Mouse (Mus musculus): ENCODE measurements at regions not wholly inside any gene's neighbourhood (a gene's known extent, or its start where the extent isn't known, plus 50 kb on each side); places are given as distances from the start of the nearest gene placed in this dataset.

DNA sequence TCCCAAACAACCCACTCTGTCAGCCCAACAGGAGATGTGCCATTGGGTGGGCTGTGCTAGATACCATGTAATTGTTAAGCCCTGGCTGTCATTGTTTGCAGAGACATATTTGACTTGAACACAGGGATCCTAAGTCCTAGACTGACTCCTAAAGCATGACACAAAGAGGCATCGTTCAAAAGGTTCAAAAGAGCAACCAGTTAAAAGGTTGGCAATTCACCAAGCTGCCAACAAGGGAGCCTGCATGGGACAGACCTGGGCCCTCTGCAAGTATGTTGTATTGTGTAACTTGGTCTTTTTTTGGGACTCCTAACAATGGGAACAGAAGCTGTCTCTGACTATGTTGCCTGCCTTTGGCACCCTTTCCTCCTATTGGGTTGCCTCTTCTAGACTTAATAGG is 139.4 kb upstream of the Klf3 start:
- no peak for DNase-seq

DNA sequence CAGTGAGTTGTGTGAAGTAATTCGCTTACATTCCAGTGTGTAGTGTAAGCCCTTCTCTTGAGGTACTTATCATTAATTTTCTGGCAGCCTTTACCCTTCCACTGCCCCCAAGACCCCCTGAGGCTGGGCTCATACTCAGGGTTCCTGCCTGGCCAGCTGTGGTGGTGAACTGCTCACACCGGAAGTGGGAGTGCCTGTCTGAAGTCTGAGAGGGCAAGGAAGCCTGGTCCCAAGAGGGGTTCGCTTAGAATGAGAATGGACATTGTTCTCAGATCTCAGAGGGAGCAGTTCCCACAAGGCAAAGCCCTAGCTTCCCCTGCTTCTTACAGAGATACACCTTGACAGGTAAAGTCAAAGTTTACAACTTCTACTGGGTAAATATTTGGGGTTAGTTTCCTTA is 138.1 kb upstream of the Klf3 start:
- DNase-seq: no peak

DNA sequence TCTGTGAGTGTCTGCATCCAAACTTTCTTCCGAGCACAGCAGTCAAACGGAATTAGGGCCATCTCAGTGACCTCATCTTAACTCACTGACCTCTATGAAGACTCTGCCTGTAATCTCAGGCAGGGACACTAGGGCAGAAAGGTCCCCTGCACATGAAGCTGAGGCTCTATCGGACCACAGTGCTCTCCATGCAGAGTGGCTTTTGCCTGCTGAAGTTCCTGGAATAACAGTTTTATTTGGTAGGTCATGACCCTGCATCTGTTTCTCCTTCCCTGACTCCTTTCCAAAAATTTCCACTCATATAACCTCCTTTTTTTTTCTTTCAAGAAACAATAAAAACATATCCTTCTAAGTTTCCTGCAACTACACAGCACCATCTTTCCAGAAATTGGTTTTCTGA is 136.9 kb upstream of the Klf3 start:
- DNase-seq: no peak

DNA sequence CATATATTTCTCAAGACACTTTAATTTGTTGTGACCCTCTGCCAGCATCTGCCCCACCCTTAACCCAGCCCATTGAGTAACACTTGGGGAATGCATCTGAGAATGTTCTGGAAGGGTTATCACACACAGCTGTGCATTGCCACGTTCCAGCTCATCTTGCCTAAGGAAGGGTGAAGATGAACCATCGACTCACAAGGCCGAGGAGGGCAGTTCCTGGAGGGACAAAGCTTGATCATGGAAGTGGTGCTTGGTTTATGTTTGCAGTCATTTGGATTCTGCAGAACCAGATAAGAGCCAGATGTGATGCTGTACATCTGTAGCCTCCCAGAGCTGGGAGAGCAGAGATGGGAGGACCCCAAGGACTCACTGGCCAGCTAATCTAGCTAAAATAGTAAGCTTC is 136.1 kb upstream of the Klf3 start:
- DNase-seq: no peak

DNA sequence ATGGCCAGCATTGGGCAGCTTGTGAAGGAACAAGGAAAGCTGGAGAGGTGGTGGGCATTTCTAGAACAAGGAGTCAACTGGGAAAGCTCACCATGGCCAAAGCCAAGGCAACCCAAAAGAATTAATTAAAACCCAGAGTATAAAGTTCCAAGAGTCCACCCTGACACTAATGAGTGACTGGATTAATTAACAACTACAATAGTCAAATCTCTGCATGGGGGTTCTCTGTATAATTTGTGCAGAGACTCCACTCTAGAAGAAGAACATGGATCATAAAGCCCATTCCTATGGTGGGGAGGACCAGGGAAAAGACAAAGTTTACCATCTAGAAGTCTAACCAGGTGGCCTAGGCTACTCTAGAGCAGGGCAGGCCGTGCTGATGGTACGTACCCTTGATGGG is 129.3 kb upstream of the Klf3 start:
- DNase-seq: no peak

DNA sequence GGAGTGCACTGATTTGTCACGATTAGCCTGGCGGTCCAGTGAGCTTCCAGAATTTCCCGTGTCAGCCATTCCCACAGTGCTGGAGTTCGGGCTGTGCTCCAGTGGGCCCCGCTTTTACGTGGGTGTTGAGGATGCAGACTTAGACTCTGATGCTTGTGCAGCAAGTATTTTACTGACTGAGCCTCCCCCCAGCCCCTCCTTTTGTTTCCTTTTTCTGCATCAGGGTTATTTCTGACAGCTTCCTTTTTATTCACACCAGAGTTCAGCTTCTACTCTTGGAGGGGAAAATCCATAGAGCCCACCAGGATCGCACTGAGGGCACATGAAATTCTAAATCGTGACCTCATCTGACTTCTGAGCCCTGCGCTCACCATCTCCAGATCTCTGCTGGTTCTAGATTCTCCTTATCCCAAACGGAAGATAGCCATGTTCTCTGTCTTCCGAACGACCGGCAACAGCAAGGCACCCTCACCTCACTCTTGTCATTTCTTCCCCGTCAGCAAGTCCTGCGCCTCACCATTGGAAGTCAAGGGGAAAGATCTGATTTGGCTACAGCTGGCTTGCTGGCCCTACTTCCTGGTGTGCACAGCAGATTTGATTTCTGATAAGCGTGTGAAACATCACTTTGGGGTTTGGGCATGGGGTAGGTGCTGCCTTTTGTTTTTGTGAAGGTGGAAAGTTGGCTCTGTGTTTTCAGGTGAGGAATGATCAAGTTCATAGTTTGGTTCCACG is 126.8 kb upstream of the Klf3 start:
- DNase-seq: no peak

DNA sequence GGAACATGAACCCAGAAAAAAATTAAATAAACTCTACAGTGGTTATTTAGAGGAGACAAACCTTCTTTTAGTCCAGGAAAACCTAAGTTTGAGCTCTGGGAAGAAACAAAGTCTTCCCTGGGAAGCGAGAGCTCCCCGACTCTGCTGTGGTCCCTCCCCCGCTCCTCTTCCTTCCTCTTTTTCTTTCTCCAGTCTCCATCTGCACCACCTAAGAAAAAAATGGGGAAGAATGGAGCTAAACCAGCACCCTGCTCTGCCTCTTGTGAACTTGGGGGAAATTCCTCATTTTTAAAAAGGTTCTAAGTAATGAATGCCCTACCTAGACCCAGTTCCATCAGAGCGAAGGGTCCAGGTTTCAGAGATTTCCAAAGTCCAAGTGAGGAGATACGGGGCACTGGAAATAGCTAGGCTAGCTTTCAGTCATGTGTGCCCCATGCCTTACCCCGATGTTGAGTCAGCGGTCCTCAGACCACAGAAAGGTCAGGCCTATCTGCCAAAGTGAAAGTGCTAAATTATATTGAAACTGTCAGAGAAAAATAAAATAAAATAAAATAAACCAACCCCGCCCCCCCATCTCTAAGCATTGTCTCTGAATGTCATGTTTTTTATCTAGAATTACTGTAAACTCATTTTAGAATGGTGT is 126.1 kb upstream of the Klf3 start:
- DNase-seq: no peak

DNA sequence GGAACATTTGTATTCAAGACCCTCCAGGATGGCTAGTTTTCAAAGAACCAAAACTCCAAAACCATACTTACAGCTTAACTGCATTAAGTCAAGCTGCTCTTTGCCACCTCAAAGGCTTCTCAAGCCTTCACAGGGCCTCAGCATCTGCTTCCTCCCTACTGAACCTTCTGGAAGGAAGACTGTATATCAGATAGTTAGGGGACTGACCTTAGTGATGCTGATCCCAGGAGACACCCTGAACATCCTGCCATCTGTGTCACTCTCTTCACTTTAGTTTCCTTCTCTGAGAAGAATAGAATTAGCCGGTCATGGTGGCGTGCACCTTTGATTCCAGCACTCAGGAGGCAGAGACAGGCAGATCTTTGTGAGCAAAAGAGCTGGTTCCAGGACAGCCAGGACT is 124.5 kb upstream of the Klf3 start:
- DNase-seq: no peak

DNA sequence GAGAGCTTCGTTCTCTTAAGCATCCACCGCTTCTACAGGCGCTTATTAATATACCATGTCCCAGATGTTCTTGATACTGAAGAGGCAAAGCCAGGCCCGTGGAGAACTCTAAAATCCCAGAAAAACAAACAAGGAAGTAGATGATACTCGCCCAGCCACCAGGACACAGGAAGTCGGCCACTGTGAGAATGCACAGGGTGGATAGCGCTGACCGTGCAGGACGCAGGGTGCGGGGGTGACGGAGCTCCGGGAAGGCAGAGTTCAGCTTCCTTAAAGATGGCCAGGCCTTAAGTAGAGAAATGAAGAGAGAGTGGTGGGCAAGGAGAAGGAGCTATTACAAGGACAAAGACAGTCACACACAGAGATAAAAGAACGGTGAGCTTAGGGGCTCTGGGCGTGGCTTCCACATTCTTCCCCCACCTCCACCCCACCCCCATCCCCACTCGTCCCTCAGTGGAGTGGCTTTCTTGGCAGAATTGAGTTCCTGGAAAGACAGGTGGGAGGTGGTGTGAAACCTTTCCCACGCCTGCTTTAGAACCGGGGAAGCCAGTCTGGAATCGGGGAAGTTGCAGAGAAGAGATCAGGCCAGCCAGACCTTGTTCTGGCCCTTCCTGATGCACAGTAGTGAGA is 123.1 kb upstream of the Klf3 start:
- no peak for DNase-seq

DNA sequence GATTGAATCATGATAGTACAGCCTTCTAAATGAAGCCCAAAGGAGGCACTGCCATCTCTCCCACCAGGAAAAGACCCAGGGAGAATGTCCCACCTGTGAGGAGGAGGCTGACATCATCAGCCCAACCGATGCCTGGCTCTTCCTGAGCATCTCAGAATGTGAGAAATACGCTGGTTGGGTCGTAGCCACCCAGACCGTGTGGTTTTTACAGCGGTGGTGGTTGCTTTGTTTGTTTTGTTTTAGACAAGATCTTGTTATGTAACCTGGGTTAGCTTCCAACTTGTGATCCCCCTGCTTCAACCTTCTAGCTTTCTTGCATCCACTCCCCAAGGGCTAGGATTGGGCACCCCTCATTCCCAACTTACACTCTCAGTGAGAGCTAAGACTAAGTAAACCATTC is 122.0 kb upstream of the Klf3 start:
- DNase-seq: no peak

DNA sequence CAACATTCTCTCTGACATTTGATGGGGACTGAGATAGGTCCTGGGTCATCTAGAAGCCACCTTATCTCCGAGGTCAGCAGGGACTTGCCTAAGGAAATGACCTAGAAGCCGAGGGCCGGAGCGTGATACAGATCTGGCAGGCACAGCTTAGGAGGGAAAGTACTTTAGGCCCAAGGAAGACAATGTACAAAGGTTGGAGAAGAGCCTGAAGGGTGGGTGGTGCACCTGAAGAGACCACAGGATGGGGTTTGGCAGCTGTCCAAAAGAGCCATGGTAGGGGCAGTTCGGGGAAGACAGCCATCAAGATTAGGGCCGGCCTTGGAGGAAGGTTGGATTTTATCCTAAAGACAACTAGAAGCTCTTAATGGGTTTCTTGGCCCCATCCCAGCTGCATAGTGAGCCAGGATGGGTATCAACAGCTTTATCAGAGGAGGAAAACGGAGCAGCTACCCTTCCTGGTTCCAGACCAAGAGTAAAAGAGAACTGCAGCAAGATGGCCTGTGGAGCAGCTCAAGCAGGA is 120.8 kb upstream of the Klf3 start:
- DNase-seq: no peak

DNA sequence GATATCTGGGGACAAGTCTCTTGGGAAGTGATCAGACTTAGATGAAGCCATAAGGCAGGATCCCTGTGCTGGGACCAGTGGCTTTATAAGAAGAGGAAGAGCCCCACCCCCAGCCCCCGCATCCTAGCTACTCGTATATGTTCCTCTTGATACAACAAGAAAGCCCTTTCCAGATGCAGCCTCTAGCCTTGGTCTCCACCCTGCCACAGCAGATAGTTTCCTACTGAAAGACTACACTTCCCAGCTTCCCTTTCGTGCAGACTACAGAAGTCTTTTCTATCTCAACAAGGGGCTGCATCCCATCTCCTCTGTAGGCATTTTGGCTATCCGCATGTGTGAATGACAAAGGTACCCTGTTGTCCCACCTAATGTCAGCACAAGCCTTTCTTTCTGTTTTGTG is 119.8 kb upstream of the Klf3 start:
- no peak for DNase-seq

DNA sequence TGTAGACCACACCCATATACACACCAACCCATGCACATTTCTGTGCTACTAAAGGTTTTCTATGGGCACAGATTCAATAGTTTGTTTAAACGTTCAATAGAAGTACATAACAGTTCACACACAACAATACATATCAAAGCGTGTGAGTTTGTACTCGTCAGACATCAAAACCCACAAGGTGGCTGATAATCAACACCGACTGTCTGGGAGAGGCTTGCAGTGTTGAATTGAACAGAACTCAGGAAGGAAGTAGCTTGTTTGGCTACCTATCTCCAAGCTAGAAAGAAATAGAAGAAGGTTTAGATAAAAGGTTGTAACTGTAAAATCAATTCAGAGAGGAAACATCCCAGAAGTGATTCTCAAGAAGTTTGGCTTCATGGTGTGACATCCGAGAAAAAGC is 118.9 kb upstream of the Klf3 start:
- DNase-seq: no peak

DNA sequence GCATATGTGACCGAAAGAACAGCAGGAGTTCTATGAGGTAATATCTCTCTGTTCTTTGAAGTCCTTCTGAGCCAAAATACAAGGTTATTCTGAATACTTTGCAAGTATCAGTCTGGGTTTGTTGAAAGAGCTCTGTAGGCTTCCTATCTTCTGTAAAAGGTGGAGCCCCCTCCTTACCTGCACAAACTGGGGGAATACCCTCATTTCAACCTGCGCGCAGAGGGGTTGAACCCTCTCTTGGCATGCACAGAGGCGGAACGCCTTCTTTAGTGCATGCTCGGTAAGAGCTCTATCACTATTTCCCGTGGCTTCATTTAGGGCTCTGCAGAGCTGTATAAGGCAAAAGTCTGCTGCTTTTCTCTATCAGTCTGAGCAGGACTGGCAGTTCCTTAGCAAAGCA is 113.0 kb upstream of the Klf3 start:
- no peak for DNase-seq

DNA sequence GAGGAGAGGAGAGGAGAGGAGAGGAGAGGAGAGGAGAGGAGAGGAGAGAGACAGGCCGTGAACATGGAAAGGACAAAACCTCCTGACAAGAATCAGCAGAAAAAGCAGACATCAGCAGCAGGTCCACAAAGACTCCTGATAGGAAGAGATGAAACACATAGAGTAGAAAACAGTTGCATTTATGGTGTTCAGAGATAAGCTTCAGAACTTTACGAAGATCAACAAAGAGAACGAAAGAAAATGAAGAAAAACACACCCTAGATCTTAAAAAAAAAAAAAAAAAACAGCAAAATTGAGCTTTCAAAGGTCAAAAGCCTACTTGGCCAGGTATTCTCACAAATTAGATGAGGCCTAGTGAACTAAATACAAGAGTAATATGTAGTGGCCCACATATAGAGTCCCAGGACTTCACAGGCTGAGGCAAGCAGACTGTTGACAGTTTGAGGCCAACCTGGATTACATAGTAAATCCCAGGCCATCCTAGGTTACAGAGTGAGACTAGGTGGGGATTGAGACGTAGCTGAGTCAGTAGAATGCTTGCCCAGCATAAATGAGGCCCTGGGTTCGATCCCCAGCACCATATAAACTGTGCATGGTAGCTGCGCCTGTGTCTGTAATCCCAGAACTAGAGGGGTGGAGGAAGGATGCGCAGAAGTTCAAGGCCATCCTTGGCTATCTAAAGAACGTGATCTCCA is 111.6 kb upstream of the Klf3 start:
- no peak for DNase-seq

DNA sequence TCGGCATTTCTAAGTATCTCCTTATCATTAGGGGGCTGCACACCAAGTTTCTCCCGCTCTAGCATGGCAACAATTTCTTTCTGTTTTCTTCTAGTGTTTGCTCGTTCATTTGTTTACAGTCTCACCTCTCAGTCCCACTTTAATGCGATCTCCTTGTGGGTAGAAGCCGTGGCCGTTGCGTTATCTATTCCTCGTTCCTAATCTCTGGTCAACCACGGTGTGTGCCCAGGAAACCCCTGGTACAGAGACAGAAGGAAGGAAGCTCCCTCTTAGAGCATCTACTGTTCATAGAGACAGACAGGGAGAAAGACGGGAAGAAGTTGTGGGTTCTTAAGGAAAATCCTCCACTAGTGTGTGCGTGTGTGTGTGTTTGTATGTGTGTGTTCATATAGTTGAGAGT is 110.9 kb upstream of the Klf3 start:
- DNase-seq: no peak

DNA sequence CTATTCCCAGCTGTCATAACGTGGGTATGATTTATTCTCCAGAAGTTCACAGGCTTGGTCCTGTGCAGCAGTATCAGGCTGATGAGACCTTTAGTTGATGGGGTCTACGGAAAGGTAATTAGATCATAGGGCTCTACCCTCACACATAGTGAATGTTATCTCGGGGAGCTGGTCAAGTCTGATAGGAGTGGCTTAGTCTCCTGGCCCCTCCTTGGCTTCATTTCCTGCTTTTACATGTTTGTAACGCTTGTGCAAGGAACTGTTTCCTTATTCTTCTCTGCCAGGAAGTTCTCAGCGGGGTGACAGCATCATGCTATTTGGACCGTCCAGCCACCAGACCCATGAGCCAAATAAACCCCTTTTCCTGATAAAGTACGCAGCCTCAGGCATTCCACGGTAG is 109.6 kb upstream of the Klf3 start:
- DNase-seq: no peak

DNA sequence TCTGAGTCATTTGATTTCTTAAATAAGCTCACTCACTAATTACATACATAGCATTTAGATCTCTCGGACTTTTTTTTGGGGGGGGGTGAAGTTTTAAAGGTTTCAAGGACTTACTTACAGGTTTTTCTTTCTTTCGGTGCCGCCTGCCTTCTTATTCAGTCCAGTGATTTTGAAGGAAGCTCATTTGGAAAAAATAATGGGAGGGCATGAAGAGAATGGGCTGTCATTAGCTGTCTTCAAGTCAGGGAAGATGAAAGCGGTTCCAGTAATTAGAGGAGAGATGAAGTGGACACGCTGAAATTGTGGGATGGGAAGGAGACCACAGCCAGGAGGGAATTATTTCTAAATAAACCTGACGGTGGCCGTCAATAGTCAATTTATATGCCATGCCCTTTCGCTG is 108.6 kb upstream of the Klf3 start:
- DNase-seq: no peak

DNA sequence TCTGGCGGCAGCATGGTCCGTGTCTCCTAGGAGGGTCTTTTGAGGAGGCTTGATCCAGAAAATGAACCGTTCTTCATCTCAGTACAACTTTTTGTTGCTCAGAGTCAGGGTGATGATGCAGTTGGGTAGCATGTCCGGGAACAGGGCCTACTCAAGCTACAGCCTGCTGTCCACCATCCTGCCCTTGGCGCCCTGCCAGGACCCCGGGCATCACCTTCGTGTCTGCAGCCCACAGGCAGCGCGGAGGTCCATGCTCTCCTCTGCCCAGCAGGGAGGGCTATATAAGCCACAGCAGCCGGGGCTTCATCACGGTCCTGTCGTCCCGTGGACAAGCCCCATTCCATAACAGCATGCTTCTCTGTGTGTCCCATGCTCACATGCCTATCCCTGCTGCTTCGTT is 107.1 kb upstream of the Klf3 start:
- DNase-seq: no peak

DNA sequence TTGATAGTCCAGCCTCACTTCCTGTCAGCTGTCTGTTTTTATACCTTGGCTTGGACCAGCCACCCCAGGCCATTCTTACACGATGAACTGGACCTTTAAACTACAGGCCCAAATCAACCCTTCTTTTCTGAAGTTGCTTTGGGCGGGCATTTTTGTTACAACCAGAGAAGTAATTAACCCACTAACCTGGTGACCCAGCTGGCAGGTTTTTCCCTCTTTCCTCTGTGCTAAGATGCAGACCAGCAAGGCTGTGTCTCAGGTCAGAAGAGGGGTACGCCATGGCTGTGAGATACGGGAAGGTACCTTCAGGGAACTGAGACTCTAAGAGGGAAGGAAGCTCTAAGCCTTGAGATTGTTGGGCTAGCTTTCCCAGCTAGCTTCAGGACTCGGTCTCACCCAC is 105.7 kb upstream of the Klf3 start:
- DNase-seq: no peak

DNA sequence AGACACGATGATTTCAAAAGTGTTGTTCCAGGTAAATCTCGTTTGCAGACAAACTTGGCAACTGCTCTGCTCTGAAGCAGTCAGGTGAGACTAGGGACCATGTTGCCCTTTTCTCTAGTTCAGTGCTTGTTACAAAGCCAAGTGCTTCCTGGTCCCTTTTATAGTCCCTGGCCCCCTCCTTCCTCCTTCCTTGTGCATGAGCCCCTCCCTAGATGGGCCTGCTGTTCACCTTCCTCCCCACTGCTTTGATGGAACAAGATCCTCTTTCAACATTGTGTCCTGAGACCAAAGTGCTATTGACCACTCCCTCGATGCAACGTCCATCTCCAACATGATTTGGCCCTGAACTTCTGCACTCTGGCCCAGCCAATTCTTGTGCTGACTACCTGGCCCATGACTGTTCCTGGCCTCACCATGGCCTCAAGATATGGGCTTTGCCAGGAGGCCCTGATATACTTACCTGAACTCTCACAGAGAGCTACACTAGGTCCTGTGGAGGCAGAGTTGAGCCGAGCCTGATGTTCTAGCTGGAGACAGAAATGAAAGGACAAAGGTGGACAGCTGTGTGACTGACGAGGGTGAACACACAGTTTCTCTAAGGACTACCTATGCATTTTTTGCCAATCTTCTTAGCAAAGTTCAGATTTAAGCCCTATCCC is 104.6 kb upstream of the Klf3 start:
- DNase-seq: no peak

DNA sequence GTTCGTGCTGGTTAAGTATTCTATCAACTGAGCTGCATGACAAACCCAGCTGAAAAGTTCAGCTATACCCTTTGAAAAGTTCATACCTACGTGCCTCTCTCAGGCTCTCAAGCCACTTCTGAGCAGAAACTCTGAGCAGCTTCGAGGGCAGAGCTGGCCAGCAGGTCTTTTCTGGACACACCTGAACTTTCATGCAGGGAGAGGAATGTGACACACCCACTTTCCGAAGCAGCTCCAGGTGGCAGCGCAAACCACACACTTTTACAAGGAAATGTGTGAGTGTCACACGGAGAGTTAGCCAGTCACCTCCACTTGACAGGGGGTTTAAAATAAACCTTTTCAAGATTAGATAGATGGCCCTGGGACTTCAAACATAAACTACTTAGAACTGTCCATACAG is 103.2 kb upstream of the Klf3 start:
- DNase-seq: no peak

DNA sequence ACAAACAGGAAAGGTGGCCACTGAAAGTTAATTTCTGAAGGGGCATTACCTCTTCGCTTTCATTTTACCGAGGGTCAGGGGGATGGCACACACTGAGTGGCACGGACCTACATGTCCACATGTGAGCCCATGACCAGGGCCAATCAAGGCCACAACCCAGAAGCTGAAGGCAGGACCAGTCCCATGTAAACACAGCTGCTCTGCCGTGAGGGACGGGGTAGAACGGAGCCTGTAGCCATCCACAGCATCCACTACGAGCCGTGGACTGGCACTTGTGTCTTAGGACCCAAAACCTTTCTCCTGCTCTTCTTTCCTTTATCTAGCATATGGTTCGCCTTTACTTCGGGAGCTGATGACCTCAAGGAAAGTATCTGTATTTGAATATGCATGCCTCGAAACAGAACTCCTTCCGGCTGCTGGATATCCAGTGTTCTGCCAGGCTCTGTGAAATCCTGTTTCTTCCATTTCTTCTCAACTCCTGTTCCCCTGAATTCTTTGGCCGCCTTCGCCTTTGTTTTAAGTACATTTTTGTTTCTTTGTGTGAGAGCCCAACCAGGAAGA is 101.9 kb upstream of the Klf3 start:
- DNase-seq: no peak
